Mouse (Mus musculus) adrenal gland, postnatal 36 days (tissue): ENCODE measurements around the gene Polr2l. TPM values are rescaled to one million over a fixed set of nuclear protein-coding genes. Genes with fewer than 3 reads are reported as not detected.

ENCODE experiments used
- DNase-seq, 2 experiments: peaks; one replicate each; pipeline ENCODE4 v3.0.0; 2021; ENCODE audit warnings: mixed read lengths in 1 of 2
- total RNA-seq, 2 experiments: library from RNA; stranded (reverse); gene quantifications; 2 replicates each; pipeline ENCODE4 v1.2.3; 2021

Polr2l gene
- total RNA-seq, 2 experiments from 2014 or later, result 99.8 to 134 TPM

DNA sequence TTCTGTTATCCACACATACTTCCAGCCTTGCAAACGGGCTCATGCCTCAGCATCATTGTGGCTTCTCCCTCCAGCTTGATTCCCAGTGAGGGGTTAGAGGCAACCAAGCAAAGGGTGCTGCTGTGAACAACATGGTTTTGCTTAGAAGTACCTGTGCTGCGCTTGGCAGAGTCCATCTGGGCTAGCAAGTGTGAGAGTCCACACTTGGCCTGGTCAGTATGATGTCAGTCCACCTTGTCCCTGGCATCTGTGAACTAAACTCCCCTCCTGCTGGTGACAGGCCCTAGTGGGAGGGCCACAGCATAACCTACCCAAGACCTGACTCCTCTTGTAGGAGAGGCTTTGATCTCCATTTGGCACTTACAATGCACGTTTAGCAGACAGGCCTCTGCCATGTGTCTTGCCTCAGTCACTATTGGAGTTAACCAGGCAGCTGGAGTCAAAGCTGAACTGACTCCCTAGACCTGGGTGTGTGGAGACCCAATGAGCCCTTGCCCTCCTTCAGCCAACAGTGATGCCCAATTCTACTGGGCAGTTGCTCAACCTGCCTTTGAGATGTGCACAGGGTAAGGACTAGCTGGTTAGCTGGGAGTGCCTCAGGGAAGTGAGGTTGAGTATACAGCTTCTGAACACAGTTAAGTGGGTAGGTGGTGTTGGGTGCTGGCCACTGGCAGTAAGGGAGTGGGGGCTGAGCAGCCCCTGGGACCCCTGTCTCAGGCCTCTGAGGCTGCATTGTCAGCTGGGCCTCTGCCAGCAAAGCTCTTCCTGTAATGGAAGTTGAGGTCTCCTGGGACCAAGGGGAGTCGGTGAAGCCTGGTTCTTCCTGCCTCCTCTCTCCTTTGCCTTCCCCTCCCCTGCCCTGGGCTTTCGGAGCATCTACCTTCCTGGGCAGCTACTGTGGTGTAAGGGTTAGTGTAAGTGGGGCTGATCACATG lies 9.5 kb upstream of the Polr2l start:
- DNase-seq, result no peak

- DNase-seq, result no peak
Measured at GRCm38 (mm10) chr7:141483114-141483653, 8.3 kb upstream of the Polr2l start.

DNA sequence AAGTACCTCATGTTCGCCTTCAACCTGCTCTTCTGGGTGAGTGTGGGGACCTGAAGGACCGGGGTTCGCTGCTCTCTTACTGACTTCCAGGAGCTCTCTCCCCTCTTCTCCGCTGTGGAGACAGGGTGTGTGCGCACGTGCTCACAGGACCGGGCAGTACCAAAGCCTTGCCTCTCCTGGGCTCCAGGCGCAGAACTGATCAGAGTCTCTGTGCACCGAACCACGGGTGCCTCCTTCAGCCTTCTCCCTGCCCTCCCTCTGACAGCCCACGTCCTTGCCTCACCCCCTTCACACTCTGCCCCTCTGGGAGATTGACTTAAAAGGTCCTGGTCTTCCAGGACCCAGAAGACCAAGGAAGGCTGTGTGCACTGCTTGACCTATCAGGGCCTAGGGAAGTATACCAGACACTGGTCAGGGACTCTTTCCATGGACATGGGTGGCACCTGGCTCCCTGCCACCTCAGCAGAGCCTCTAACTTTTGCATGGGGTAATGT lies 7.6 kb upstream of the Polr2l start:
- DNase-seq, result no peak

GRCm38 (mm10) chr7:141481498-141482401 lies 6.8 kb upstream of the Polr2l start:
- DNase-seq, result peak in 1 of 2 experiments; percentile 74

DNA sequence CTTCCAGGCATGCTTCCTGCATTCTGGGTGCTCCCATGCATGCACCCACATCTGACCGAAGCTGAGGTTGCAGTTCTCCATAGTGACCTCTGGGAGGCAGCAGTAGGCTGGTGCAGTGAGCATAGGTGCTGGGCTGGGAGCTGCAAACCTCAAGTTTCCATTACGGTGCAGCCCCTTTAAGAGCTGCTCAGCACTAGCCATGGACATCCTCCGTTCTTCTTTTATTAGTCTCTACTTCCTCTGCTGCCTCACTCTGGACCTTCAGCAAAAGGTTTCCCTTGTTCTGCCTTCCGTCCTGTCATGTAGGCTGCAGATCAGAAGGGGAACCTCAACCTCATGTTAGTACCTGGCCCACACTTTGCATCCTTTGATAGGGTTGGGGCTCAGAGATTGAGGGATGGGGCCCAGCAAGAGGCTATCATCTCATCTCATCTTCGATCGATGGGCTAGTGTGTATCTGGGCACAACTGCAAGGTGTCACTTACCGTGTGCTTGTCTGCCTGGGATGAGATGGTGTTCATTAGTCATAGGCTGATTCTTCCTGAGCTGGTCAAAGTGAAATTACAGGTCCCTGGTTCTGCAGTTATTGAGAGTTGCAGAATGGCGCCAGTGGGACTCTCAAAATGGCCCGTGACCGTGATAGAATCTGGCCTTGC lies 6.0 kb upstream of the Polr2l start:
- peak; percentile 66 to 77 for DNase-seq

DNA sequence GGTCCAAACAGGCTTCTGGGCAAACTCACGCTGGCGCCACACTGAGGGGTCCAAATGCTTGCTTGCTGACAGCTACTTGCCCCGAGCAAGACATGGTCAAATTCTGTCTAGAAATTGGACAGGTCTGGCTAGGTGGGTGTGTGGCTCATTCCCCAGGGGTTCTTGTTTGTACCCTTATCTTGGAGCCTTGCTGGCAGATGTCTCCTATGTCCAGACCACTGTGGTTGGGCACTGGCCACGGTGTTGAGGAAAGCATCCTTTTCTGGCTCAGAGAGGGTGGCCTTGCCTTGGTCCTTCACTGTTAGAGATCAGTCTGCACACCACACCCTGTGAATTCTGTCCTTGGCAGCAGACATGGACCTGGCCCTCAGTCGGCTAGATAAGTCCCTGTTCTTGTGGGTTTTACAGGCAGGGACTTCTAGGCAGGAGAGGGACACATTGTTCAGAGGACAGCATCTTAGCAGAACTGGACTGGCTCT lies 3.4 kb upstream of the Polr2l start:
- peak in 1 of 2 experiments; percentile 67 for DNase-seq

GRCm38 (mm10) chr7:141477578-141478269 lies 2.8 kb upstream of the Polr2l start:
- no peak for DNase-seq

DNA sequence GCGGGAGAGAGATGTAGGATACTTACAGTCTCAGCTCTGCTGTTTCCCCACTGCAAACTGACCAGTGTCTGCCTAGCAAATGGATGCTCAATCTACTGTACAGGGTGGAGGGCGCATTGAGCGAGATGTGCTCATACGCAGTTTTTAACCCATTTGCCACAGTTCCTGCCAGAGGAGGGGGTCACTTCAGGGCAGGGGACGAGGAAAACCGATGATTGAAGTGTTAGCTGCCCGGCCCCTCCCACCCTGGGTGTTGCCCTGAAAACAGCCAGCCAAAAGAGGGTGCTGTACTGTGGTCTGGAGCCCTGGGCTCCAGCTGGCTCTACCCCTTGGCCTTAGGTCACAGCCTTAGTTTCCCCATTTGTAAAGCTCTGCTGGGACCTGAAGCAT lies 2.0 kb upstream of the Polr2l start:
- peak in 1 of 2 experiments; percentile 64 for DNase-seq

- peak; percentile 93 to 96 for DNase-seq
Measured at GRCm38 (mm10) chr7:141476226-141476980, 1.5 kb upstream of the Polr2l start.

GRCm38 (mm10) chr7:141475805-141476158 lies 850 bp upstream of the Polr2l start:
- no peak for DNase-seq

DNA sequence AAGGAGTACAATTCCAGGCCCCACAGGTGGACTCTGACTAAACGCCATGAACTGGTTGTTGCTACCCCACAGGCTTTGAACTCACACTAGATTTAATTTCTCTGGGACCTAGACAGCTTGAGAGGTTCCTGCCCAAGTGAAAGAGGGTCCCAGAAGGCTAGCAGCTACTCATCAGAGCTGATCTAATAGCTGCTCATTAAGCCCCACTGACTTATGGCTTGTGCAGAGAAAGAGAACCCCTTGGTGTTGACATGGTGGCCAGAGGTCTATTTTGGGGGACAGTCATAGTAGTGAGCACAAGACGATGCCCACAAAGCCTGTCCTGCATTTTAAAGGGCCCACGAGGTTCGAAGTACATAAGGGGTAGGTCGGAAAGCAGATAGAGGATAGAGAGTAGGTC lies 772 bp downstream of the Polr2l start:
- no peak for DNase-seq

DNA sequence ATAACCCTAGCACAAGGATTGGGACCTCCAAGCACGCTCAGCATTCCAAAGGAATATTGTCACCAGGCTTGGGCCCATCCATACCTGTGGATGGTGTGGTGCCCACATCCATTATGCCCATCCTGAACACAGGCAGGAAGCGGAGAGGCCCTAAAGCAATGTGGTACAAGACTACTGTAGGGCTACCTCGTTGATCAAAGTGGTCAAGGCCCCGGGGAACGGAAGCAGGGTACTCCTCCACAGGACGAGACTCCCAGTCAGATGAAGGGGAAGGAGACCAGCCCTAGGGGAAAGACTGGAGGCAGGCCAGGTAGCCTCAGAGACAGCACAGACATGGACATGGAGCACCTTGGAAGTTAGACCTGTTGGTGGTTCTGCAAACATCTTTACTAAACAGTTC lies 2.2 kb downstream of the Polr2l start:
- no peak for DNase-seq

GRCm38 (mm10) chr7:141472226-141472625 lies 2.7 kb downstream of the Polr2l start:
- DNase-seq, result peak in 1 of 2 experiments; percentile 65

DNA sequence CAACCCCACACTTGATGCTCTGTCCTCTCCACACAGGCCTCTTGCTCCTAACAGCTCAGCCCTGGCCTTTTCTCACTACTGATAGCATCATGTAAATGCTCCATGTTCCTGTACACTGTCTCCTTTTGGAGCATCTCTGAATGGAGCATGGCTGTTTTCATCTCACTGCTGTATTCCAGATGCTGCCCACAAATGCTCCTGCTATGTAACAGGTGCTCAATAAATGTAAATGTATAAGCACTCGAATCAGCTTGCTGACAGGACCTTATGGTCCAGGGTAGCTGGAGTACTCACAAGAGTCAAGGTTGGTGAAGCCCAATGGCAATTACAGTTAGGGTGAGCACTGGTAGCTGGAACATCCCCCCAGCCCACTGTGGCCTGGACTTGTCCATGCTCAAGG lies 3.7 kb downstream of the Polr2l start:
- no peak for DNase-seq

DNA sequence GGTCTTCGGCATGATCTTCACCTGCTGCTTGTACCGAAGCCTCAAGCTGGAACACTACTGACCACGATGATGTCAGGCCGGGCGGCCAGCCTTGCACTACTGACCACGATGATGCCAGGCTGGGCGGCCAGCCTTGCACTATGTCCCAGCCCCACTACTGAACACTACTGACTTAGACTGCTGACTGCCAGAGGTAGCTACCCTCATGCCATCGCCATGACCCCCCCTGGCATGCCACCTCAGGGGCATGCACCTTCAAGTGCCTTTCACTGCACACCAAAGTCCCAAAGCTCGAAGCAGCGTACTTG lies 4.3 kb downstream of the Polr2l start:
- no peak for DNase-seq

DNA sequence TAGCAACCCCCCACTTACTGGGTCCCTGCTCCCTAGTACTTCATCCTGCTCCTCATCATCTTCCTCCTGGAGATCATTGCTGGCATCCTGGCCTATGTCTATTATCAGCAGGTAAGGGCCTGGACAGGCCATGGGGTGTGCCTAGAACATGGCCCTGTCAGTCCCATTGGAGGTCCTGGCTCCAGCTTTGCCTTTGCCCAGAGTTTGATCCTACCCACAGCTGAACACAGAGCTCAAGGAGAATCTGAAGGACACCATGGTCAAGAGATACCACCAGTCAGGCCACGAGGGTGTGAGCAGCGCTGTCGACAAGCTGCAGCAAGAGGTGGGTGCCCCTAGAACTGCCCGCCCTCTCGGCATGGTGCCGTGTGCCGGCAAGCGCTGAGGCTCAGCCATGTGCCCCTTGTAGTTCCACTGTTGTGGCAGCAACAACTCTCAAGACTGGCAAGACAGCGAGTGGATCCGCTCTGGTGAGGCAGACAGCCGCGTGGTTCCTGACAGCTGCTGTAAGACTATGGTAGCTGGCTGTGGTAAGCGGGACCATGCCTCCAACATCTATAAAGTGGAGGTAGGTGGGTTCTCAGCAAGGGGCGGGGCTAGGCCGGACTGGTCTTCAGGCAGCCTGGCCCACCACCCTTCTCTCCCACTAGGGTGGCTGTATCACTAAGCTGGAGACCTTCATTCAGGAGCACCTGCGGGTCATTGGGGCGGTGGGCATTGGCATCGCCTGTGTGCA lies 4.9 kb downstream of the Polr2l start:
- DNase-seq, result no peak

DNA sequence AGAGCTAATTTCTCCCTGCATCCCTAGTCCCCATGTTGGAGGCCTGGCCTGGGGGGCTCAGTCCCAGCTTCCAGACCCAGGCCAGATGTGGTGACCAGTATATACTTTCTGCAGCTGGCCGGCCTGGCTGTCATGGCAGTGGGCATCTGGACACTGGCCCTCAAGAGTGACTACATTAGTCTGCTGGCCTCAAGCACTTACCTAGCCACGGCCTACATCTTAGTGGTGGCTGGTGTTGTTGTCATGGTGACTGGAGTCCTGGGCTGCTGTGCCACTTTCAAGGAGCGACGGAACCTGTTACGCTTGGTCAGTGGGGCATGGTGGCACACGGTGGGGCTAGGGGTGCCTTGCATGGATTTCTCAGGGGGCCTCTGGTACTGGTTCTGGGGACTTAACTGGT lies 5.6 kb downstream of the Polr2l start:
- no peak for DNase-seq

DNA sequence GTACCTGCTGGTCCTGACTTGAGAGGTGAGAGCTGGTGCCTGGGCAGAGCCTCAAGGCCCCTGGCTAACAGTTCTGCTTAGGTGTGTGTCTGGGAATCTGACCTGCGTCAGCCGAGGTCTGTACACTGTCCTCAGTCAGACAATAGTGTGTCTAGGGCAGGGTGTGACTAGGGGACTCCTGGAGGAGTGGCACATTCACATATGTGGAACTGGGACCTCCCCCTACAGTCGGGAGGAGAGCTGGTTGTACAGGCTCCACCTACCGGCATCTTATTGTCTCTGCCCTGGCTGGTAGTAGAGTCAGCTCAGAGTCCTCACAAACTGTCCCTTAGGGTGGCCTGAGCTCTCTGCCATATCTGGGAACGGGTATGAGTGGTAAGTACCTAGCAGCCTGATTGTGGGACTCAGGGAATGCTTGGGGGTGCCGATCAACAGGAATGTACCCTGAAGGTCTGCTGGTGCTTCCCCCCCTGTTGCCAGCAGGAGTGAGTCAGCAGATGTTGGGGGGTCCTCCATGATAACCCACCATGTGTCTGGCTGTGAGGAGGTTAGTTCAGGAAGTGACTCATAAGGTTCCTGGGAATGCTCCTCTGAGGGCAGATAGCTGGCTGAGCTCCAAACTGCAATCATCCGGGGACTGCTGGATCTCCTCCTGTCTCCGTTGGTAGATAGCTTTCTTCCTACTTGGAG lies 6.3 kb downstream of the Polr2l start:
- DNase-seq, result peak; percentile 88 to 91

GRCm38 (mm10) chr7:141468164-141468521 lies 6.8 kb downstream of the Polr2l start:
- peak in 1 of 2 experiments; percentile 65 for DNase-seq
